ENCODE assay signal across 23 mouse cellular contexts in genomic region chr1:43344001-43344400, GRCm38 (mm10).
"Had no signal": no experiment of that assay in that cellular context is flagged by ENCODE, and none has a peak within 500 bp of the region (broad histone marks: within the 10 kb centered on the region; RNA-seq: fewer than 3 reads in every experiment).

No protein-coding gene starts in this region.

- H3K4me3 ChIP-seq: liver, embryonic 15.5 days; lung, embryonic 15.5 days; midbrain, embryonic 10.5 days; midbrain, embryonic 12.5 days; myocyte; neural tube, embryonic 13.5 days; neural tube, embryonic 15.5 days had no signal

- H3K9ac ChIP-seq: liver, embryonic 15.5 days; liver, postnatal 0 days; lung, embryonic 15.5 days; midbrain, embryonic 12.5 days; neural tube, embryonic 13.5 days; neural tube, embryonic 15.5 days had no signal

- H3K27ac ChIP-seq: liver, embryonic 15.5 days; lung, embryonic 15.5 days; macrophage; midbrain, embryonic 10.5 days; midbrain, embryonic 12.5 days; neural tube, embryonic 13.5 days; neural tube, embryonic 15.5 days had no signal

- ATAC-seq: lung, postnatal 0 days; midbrain, embryonic 16.5 days had no signal

- DNase-seq: liver, postnatal 0 days; lung, adult 2 months; lung, postnatal 14 days; lung, postnatal 36 days; midbrain, embryonic 14.5 days; retina, postnatal 1 day; right cerebral cortex, adult 18-20 months; right cerebral cortex, postnatal 25 days; right cerebral cortex, postnatal 4 days; spleen, adult 18-20 months; thymus, adult 2 months; thymus, postnatal 14 days; thymus, postnatal 36 days had no signal

- H3K36me3 ChIP-seq: liver, embryonic 15.5 days; lung, embryonic 15.5 days; midbrain, embryonic 10.5 days; midbrain, embryonic 12.5 days; neural tube, embryonic 13.5 days; neural tube, embryonic 15.5 days had no signal

- H3K4me2 ChIP-seq: liver, embryonic 15.5 days; lung, embryonic 15.5 days; midbrain, embryonic 12.5 days; neural tube, embryonic 13.5 days; neural tube, embryonic 15.5 days had no signal

- H3K9me3 ChIP-seq: liver, embryonic 15.5 days; lung, embryonic 15.5 days; midbrain, embryonic 10.5 days; midbrain, embryonic 12.5 days; neural tube, embryonic 13.5 days; neural tube, embryonic 15.5 days had no signal

- H3K27me3 ChIP-seq: liver, embryonic 15.5 days; lung, embryonic 15.5 days; midbrain, embryonic 12.5 days; neural tube, embryonic 13.5 days; neural tube, embryonic 15.5 days had no signal

- H3K4me1 ChIP-seq: lung, embryonic 15.5 days; midbrain, embryonic 10.5 days; midbrain, embryonic 12.5 days; neural tube, embryonic 13.5 days had no signal
